Mouse (Mus musculus) thymus, postnatal 10 days (tissue): ENCODE results near the gene Dnajc9.

Experiments used
- DNase-seq, 2 experiments: peaks; one replicate each; pipeline ENCODE4 v3.0.0; 2021; ENCODE audit warnings: low spot score in 2 of 2

Gene Dnajc9

GRCm38 (mm10) chr14:20388441-20389129, at the start of gene Dnajc9:
Gene Dnajc9, minus strand, starts transcription at chr14:20388910.
- DNase-seq = peak; percentile 92 to 94

GRCm38 (mm10) chr14:20436976-20437375, 48.3 kb upstream of the Dnajc9 start:
- DNase-seq = no peak

- DNase-seq = no peak
These were observed 43.7 kb upstream of the Dnajc9 start for GRCm38 (mm10) chr14:20432420-20432819.

- no peak for DNase-seq
These were observed 43.0 kb upstream of the Dnajc9 start for GRCm38 (mm10) chr14:20431726-20432125.

GRCm38 (mm10) chr14:20429833-20430232, 41.1 kb upstream of the Dnajc9 start:
- no peak for DNase-seq

- no peak for DNase-seq
These were observed 39.9 kb upstream of the Dnajc9 start for GRCm38 (mm10) chr14:20428593-20428992.

- DNase-seq = no peak
These were observed 34.3 kb upstream of the Dnajc9 start for GRCm38 (mm10) chr14:20423046-20423445.

- no peak for DNase-seq
These were observed 33.5 kb upstream of the Dnajc9 start for GRCm38 (mm10) chr14:20422257-20422656.

GRCm38 (mm10) chr14:20400071-20400470, 11.4 kb upstream of the Dnajc9 start:
- DNase-seq = peak in 1 of 2 experiments; percentile 22

GRCm38 (mm10) chr14:20398864-20399263, 10.2 kb upstream of the Dnajc9 start:
- DNase-seq = peak in 1 of 2 experiments; percentile 47

- DNase-seq = no peak
These were observed 8.5 kb upstream of the Dnajc9 start for GRCm38 (mm10) chr14:20397220-20397619.

GRCm38 (mm10) chr14:20393205-20393913, 4.6 kb upstream of the Dnajc9 start, which contains the start of gene Mrps16:
Gene Mrps16, minus strand, starts transcription at chr14:20393634.
- peak; percentile 92 for DNase-seq

- no peak for DNase-seq
These were observed 3.6 kb upstream of the Dnajc9 start for GRCm38 (mm10) chr14:20392326-20392725.

- no peak for DNase-seq
These were observed 853 bp upstream of the Dnajc9 start for GRCm38 (mm10) chr14:20389446-20390079.

- DNase-seq = no peak
These were observed 8.8 kb downstream of the Dnajc9 start for GRCm38 (mm10) chr14:20379753-20380430.

GRCm38 (mm10) chr14:20379087-20379640, 9.5 kb downstream of the Dnajc9 start:
- DNase-seq = no peak

- peak; percentile 43 to 65 for DNase-seq
These were observed 10.2 kb downstream of the Dnajc9 start for GRCm38 (mm10) chr14:20378313-20379061.

GRCm38 (mm10) chr14:20377112-20377521, 11.6 kb downstream of the Dnajc9 start:
- DNase-seq = no peak

GRCm38 (mm10) chr14:20371854-20372253, 16.9 kb downstream of the Dnajc9 start:
- DNase-seq = no peak

- no peak for DNase-seq
These were observed 17.9 kb downstream of the Dnajc9 start for GRCm38 (mm10) chr14:20370798-20371197.

GRCm38 (mm10) chr14:20368271-20368670, 20.4 kb downstream of the Dnajc9 start:
- DNase-seq = no peak
